Mouse (Mus musculus) forebrain, embryonic 10.5 days (tissue): Measurements from ENCODE around the gene Mrps36. TPM values are rescaled to one million over a fixed set of nuclear protein-coding genes. Genes with fewer than 3 reads are reported as not detected.
"Not testable (repeated sequence)": the region's sequence is repeated elsewhere in the genome, so short reads cannot be mapped to it uniquely, and the experiment has no call there.

Experiments used
- DNase-seq: peaks from one replicate; pipeline ENCODE4 v3.0.0-alpha.2; 2017; ENCODE audit warnings: low spot score; ENCODE audit errors: extremely low spot score
- H3K27ac ChIP-seq: fragments of 300-500 bp; sonication (generic); 2 replicates; pipeline ENCODE4 v1.5.1; 2016; ENCODE audit warnings: mild to moderate bottlenecking
- H3K27me3 ChIP-seq: fragments of 300-500 bp; sonication (generic); 2 replicates; pipeline ENCODE4 v1.6.1; 2016; ENCODE audit warnings: mild to moderate bottlenecking; ENCODE audit not compliant: poor library complexity, severe bottlenecking
- H3K36me3 ChIP-seq: fragments of 300-500 bp; sonication (generic); replicated peaks from 2 replicates; pipeline ENCODE4 v1.6.1; 2016; ENCODE audit warnings: mild to moderate bottlenecking, moderate library complexity
- H3K4me1 ChIP-seq: fragments of 300-500 bp; sonication (generic); 2 replicates; pipeline ENCODE4 v1.6.1; 2016
- H3K4me3 ChIP-seq: fragments of 300-500 bp; sonication (generic); 2 replicates; pipeline ENCODE4 v1.5.1; 2016; ENCODE audit warnings: mild to moderate bottlenecking, moderate library complexity
- H3K9me3 ChIP-seq: fragments of 300-500 bp; sonication (generic); 2 replicates; pipeline ENCODE4 v1.6.1; 2016; ENCODE audit warnings: mild to moderate bottlenecking, moderate library complexity
- WGBS: fragments of 180-500 bp; shearing (Covaris S2); methylation state at CpG from one replicate; pipeline ENCODE4 v1.1.7; 2016; 5-methylcytosine and 5-hydroxymethylcytosine counted together
- polyA plus RNA-seq: library from polyadenylated mRNA; unstranded; fragments of >200 nt; fragmentation: Nextera tagmentation; extraction: Ambion mirVana; gene quantifications from 2 replicates; pipeline ENCODE4 v1.2.1, GENCODE M21; 2016

The Mrps36 gene
- 139 and 152 TPM in 2 replicates for polyA plus RNA-seq

- Histone ChIP-seq H3K9me3 (no peaks in the 10 kb centered on the region), H3K4me1 (peaks cover 17% of the 10 kb centered on the region), H3K4me3 (peak within 1 kb of the TSS; percentile 83), H3K36me3 (peaks cover 7% of the 10 kb centered on the region), H3K27me3 (no peaks in the 10 kb centered on the region), H3K27ac (peak within 1 kb of the TSS; percentile 97)
- WGBS, result under 1% methylated on average over 52 of the region's 52 CpGs
- DNase-seq, result peak; percentile 94
Measured at GRCm38 (mm10) chr13:100744036-100744744, at the start of gene Mrps36. TSS of gene Mrps36 (minus strand) at chr13:100744659.

DNA sequence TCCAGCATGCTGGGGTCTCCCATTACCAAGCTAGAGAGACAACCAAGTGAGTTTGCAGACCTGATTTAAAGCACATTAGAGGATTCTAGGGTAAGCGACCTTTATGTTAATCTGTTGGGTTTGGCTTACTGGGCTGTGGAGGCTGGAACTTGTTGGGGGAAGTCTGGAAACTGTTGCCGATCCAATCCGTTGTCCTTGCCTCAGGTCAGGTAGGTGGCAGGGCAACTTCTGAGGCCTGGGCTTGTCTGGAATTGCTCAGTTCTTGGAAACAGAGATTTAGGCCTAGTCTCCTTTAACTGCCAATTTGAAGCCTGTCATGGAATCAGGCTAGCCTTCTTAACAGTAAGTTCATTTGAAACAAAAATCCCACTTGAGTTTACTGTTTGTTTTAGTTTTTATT, 44.6 kb upstream of the Mrps36 start:
- Histone ChIP-seq H3K9me3 (no peaks in the 10 kb centered on the region), H3K4me1 (peaks cover 19% of the 10 kb centered on the region), H3K4me3 (no peak overlapping the region), H3K36me3 (peaks cover 14% of the 10 kb centered on the region), H3K27me3 (no peaks in the 10 kb centered on the region), H3K27ac (no peak overlapping the region)
- DNase-seq, result no peak
- WGBS, result 83% methylated on average over 3 of the region's 3 CpGs

DNA sequence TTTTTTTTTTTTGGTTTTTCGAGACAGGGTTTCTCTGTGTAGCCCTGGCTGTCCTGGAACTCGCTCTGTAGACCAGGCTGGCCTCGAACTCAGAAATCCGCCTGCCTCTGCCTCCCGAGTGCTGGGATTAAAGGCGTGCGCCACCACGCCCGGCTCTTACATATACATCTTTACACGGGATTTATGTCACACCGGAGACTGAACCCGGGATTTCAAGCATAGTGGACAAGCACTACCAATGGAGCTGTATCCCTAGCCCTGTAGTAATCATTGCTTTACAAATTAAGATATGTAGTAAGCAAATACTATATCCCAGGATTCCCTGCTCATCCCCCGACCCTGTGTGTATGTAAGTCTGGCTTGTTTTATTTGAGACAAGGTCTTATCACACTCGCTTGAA, 43.6 kb upstream of the Mrps36 start:
- not testable (repeated sequence) for DNase-seq, H3K4me3 ChIP-seq, H3K27ac ChIP-seq, H3K27me3 ChIP-seq, H3K9me3 ChIP-seq
- WGBS, result 95% methylated on average over 13 of the region's 14 CpGs
- Histone ChIP-seq H3K4me1 (peaks cover 29% of the 10 kb centered on the region), H3K36me3 (peaks cover 25% of the 10 kb centered on the region)

GRCm38 (mm10) chr13:100787316-100788010, 43.0 kb upstream of the Mrps36 start:
- H3K27me3 ChIP-seq, result no peaks in the 10 kb centered on the region
- H3K36me3 ChIP-seq, result peaks cover 31% of the 10 kb centered on the region
- peaks cover 34% of the 10 kb centered on the region for H3K4me1 ChIP-seq
- H3K9me3 ChIP-seq, result no peaks in the 10 kb centered on the region
- H3K27ac ChIP-seq, result no peak overlapping the region
- no peak for DNase-seq
- no peak overlapping the region for H3K4me3 ChIP-seq
- WGBS, result 71% methylated on average over 6 of the region's 6 CpGs

GRCm38 (mm10) chr13:100786414-100786867, 42.0 kb upstream of the Mrps36 start, which contains the start of gene Ccnb1:
TSS of gene Ccnb1 (minus strand) at chr13:100786570.
- Histone ChIP-seq H3K4me3 (peak within 1 kb of the TSS; percentile 97), H3K9me3 (no peaks in the 10 kb centered on the region), H3K4me1 (peaks cover 36% of the 10 kb centered on the region), H3K27ac (peak within 1 kb of the TSS; percentile 99), H3K27me3 (no peaks in the 10 kb centered on the region), H3K36me3 (peaks cover 41% of the 10 kb centered on the region)
- DNase-seq, result peak; percentile 98
- under 1% methylated on average over 35 of the region's 35 CpGs for WGBS

- Histone ChIP-seq H3K9me3 (no peaks in the 10 kb centered on the region), H3K36me3 (peaks cover 46% of the 10 kb centered on the region), H3K27me3 (no peaks in the 10 kb centered on the region), H3K4me1 (peaks cover 36% of the 10 kb centered on the region), H3K4me3 (peak overlapping the region; percentile 97), H3K27ac (peak overlapping the region; percentile 99)
- WGBS, result under 1% methylated on average over 30 of the region's 30 CpGs
- no peak for DNase-seq
Measured at GRCm38 (mm10) chr13:100785806-100786413, 41.5 kb upstream of the Mrps36 start.

DNA sequence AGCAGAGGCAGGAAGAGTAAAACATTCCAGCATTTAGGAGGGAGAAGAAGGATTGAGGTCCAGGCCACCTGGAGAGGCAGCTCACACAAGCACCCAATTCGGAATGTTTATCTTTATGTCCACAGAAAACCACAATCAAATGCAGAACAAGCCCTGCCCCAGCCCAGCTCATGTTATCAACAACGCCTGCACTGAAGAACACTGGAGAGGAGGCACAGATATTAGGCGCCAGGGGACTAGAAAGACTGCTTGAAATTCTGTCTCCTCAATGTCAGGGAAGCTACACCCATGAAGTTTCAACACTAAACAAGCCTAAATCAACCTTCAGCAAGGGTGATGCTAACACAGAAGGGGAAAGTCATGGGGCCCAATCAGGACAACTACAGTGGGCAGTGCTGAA, 33.0 kb upstream of the Mrps36 start:
- no peak overlapping the region for H3K27ac ChIP-seq
- 82% methylated on average over 3 of the region's 3 CpGs for WGBS
- H3K36me3 ChIP-seq, result peaks cover 74% of the 10 kb centered on the region
- peaks cover 26% of the 10 kb centered on the region for H3K4me1 ChIP-seq
- DNase-seq, result no peak
- no peak overlapping the region for H3K4me3 ChIP-seq
- no peaks in the 10 kb centered on the region for H3K9me3 ChIP-seq
- no peaks in the 10 kb centered on the region for H3K27me3 ChIP-seq

- WGBS, result 69% methylated on average over 6 of the region's 6 CpGs
- Histone ChIP-seq H3K27me3 (no peaks in the 10 kb centered on the region), H3K27ac (no peak overlapping the region), H3K4me1 (peaks cover 23% of the 10 kb centered on the region), H3K36me3 (peaks cover 74% of the 10 kb centered on the region), H3K9me3 (no peaks in the 10 kb centered on the region), H3K4me3 (peak overlapping the region; percentile 97; the same call in 1 of the 2 replicates)
- no peak for DNase-seq
Measured at GRCm38 (mm10) chr13:100776710-100777109, 32.3 kb upstream of the Mrps36 start.

- Histone ChIP-seq H3K27ac (peak overlapping the region; percentile 92), H3K4me3 (peak overlapping the region; percentile 97), H3K27me3 (no peaks in the 10 kb centered on the region), H3K4me1 (peaks cover 23% of the 10 kb centered on the region), H3K9me3 (no peaks in the 10 kb centered on the region), H3K36me3 (peaks cover 74% of the 10 kb centered on the region)
- DNase-seq, result no peak
- 20% methylated on average over 8 of the region's 8 CpGs for WGBS
Measured at GRCm38 (mm10) chr13:100776056-100776419, 31.6 kb upstream of the Mrps36 start.

GRCm38 (mm10) chr13:100775252-100776055, 31.0 kb upstream of the Mrps36 start, which contains the start of gene Cenph:
TSS of gene Cenph (minus strand) at chr13:100775899.
- under 1% methylated on average over 46 of the region's 46 CpGs for WGBS
- Histone ChIP-seq H3K9me3 (no peaks in the 10 kb centered on the region), H3K27ac (peak within 1 kb of the TSS; percentile 92), H3K27me3 (no peaks in the 10 kb centered on the region), H3K4me3 (peak within 1 kb of the TSS; percentile 97), H3K36me3 (peaks cover 74% of the 10 kb centered on the region), H3K4me1 (peaks cover 23% of the 10 kb centered on the region)
- DNase-seq, result peak; percentile 89

DNA sequence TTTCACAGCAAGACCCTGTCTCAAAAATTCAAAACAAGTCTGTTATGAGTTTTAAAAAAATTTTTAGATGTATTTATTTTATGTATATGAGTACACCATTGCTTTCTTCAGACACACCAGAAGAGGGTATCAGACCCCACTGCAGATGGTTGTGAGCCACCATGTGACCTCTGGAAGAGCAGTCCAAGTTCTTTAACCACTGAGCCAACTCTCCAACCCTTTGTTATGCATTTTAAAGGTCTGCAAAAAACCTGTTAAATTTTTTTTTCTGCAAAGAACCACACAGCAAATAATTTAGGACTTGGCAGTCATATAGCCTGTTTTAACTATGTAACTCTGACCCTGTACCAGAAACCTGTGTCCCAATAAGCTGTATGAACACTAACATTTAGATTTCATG, 30.2 kb upstream of the Mrps36 start:
- Histone ChIP-seq H3K4me3 (peak overlapping the region; percentile 97), H3K9me3 (no peaks in the 10 kb centered on the region), H3K4me1 (peaks cover 23% of the 10 kb centered on the region), H3K27ac (peak overlapping the region; percentile 92), H3K27me3 (no peaks in the 10 kb centered on the region), H3K36me3 (peaks cover 74% of the 10 kb centered on the region)
- DNase-seq, result no peak

DNA sequence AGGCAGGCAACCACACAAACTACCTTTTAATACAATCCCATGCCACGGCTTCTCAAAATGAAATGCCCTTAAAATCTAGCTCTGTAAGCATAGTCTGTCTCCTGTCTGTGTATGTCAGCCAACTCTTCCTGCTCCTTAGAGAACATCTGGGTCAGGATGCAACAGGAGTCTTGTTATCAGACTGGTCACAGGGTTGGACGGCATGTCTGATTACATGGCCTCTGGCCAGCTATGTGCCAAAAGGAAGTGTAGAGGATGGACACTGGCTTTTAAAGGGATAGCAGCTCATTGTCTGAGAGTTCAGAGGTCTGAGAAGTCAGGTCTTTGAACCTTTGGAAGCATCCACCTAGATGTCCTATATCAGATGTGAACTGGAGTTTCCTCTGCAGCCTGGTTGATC, 10.9 kb upstream of the Mrps36 start:
- DNase-seq, result no peak
- no peak overlapping the region for H3K27ac ChIP-seq
- H3K9me3 ChIP-seq, result no peaks in the 10 kb centered on the region
- WGBS, result 92% methylated on average over 2 of the region's 2 CpGs
- H3K27me3 ChIP-seq, result no peaks in the 10 kb centered on the region
- peaks cover 2% of the 10 kb centered on the region; the same call in 1 of the 2 replicates for H3K4me1 ChIP-seq
- peaks cover 24% of the 10 kb centered on the region for H3K36me3 ChIP-seq
- no peak overlapping the region for H3K4me3 ChIP-seq
